Mouse (Mus musculus) forebrain, postnatal 0 days (tissue): Measurements from ENCODE around the gene Kpna3. TPM values are rescaled to one million over a fixed set of nuclear protein-coding genes. Genes with fewer than 3 reads are reported as not detected.
A peak's percentile ranks its signal among the peaks of the same experiment; 100 is the strongest.
"Not testable (repeated sequence)": the region's sequence is repeated elsewhere in the genome, so short reads cannot be mapped to it uniquely, and the experiment has no call there.

ENCODE experiments used
- ATAC-seq: fragments of 200-750 bp; cut with Nextera tagmentation; 2 replicates; pipeline ENCODE4 v1.8.0; 2017; ENCODE audit warnings: mild to moderate bottlenecking, moderate library complexity
- DNase-seq: peaks from one replicate; pipeline ENCODE4 v3.0.0-alpha.2; 2015
- H3K27ac ChIP-seq: fragments of 300-500 bp; sonication (generic); 2 replicates; pipeline ENCODE4 v1.5.1; 2014; ENCODE audit warnings: low read depth, mild to moderate bottlenecking, antibody characterized with exemption, low read length, moderate library complexity, mixed read lengths
- H3K27me3 ChIP-seq: fragments of 300-500 bp; sonication (generic); 2 replicates; pipeline ENCODE4 v1.6.1; 2014; ENCODE audit warnings: mild to moderate bottlenecking, low read length, mixed read lengths; ENCODE audit not compliant: insufficient read depth
- H3K36me3 ChIP-seq: fragments of 300-500 bp; sonication (generic); 2 replicates; pipeline ENCODE4 v1.6.1; 2014; ENCODE audit warnings: mild to moderate bottlenecking, moderate library complexity; ENCODE audit not compliant: insufficient read depth
- H3K4me1 ChIP-seq: fragments of 300-500 bp; sonication (generic); 2 replicates; pipeline ENCODE4 v1.6.1; 2014; ENCODE audit warnings: antibody characterized with exemption; ENCODE audit not compliant: insufficient read depth
- H3K4me2 ChIP-seq: fragments of 300-500 bp; sonication (generic); 2 replicates; pipeline ENCODE4 v1.6.1; 2014; ENCODE audit warnings: low read depth, mild to moderate bottlenecking, moderate library complexity
- H3K4me3 ChIP-seq: fragments of 300-500 bp; sonication (generic); 2 replicates; pipeline ENCODE4 v1.5.1; 2014; ENCODE audit warnings: low read depth, low read length, mixed read lengths
- H3K9ac ChIP-seq: fragments of 300-500 bp; sonication (generic); 2 replicates; pipeline ENCODE4 v1.6.1; 2014; ENCODE audit warnings: mild to moderate bottlenecking
- H3K9me3 ChIP-seq: fragments of 300-500 bp; sonication (generic); 2 replicates; pipeline ENCODE4 v1.6.1; 2016; ENCODE audit warnings: low read length
- CTCF ChIP-seq: sonication (generic); IDR thresholded peaks from 2 replicates; pipeline ENCODE4 v1.5.1; 2016; ENCODE audit warnings: antibody characterized with exemption, control low read depth, low read depth
- WGBS: fragments of 180-500 bp; shearing (Covaris S2); extraction: QIAGEN DNeasy Blood & Tissue Kit; methylation state at CpG from one replicate; pipeline ENCODE4 v1.1.7; 2014; 5-methylcytosine and 5-hydroxymethylcytosine counted together
- polyA plus RNA-seq: library from polyadenylated mRNA; unstranded; fragments of >200 nt; fragmentation: Nextera tagmentation; extraction: Ambion mirVana; gene quantifications from 2 replicates; pipeline ENCODE4 v1.2.1, GENCODE M21; 2015
- total RNA-seq: library from RNA; depleted of rRNA; stranded (reverse); fragments of >200 nt; gene quantifications from 2 replicates; pipeline ENCODE4 v1.2.3, GENCODE M21; 2014; rRNA removed

Gene Kpna3
- total and polyA plus RNA-seq, 2 experiments from 2014 or later = 66.5 to 70.7 TPM

DNA sequence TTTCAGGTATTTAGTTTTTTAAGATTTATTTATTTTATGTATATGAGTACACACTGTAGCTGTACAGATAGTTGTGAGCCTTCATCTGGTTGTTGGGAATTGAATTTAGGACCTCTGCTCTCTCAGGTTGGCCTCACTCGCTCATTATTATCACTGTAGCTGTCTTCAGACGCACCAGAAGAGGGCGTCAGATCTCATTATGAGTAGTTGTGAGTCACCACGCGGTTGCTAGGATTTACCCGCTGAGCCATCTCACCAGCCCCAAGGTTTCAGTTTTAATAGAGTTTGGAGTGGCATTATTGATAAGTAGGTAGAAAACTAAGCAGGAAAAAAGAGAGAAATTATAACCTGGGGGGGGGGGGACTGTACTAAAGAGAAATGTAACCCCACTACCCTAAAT is 112.7 kb downstream of the Kpna3 start:
- not testable (repeated sequence) for H3K9ac ChIP-seq, H3K4me2 ChIP-seq, DNase-seq, H3K36me3 ChIP-seq, ATAC-seq, H3K9me3 ChIP-seq, H3K4me3 ChIP-seq, H3K27me3 ChIP-seq
- WGBS = 19% methylated on average over 6 of the region's 6 CpGs
- Histone ChIP-seq H3K4me1 (peaks cover 15% of the 10 kb centered on the region), H3K27ac (peak overlapping the region; percentile 88; the same call in 1 of the 2 replicates)
- peak; percentile 22; the same call in 1 of the 2 replicates for TF ChIP-seq CTCF

- TF ChIP-seq CTCF = no peak
- Histone ChIP-seq H3K27ac (no peak overlapping the region), H3K27me3 (no peaks in the 10 kb centered on the region), H3K4me1 (0 out of 2 replicates have a peak, but pooled peaks cover 5% of the 10 kb centered on the region), H3K36me3 (no peaks in the 10 kb centered on the region), H3K4me2 (no peak overlapping the region), H3K9ac (no peak overlapping the region), H3K4me3 (no peak overlapping the region), H3K9me3 (peaks cover 7% of the 10 kb centered on the region; the same call in 1 of the 2 replicates)
- ATAC-seq = no peak
- DNase-seq = no peak
- 95% methylated on average over 1 of the region's 1 CpGs for WGBS
These were observed 116.9 kb downstream of the Kpna3 start for GRCm38 (mm10) chr14:61322740-61323139.

DNA sequence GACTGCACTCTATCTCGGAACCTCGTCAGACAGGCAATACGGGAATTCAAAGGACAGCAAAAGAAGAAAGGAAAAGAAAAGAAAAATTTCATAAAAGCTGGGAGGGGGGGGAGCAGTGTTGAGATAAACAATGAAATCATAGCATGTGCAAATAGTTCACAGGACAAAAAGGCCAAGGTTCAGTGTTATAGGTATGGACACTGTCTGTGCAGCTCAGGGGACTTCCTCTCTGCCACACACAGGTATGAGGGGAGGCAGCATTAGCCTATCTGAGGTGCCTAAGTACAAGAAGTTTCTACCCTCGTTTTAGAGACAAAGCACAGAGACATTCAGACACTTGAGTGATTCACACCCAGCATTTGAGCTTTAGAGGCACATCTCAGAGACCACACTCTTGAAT is 118.5 kb downstream of the Kpna3 start:
- H3K36me3 ChIP-seq = no peaks in the 10 kb centered on the region
- ATAC-seq (no peak), DNase-seq (no peak)
- no peak for TF ChIP-seq CTCF
- H3K4me1 ChIP-seq = no peaks in the 10 kb centered on the region
- WGBS = 82% methylated on average over 4 of the region's 4 CpGs
- H3K4me3 ChIP-seq = no peak overlapping the region
- no peak overlapping the region for H3K4me2 ChIP-seq
- no peak overlapping the region for H3K27ac ChIP-seq
- peaks cover 7% of the 10 kb centered on the region; the same call in 1 of the 2 replicates for H3K9me3 ChIP-seq
- no peak overlapping the region for H3K9ac ChIP-seq
- no peaks in the 10 kb centered on the region for H3K27me3 ChIP-seq

DNA sequence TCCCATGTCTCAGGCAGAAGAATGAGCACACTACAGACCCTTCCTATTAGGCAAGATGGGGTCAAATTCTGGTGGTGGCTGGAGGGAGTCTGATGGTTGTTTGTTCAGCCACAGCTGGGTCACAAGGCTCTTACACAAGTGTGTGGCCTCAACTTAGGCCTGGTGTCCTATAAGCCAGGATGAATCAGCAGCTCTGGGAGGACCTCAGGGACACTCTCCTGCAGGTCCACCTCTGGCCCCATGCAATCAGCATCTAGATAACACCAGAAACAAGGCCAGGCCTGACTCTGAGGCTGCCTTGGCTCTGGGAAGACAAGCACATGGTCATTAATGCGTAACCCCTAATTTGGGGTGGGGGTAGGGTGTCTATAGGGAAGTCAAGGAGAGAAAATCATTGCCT is 118.9 kb downstream of the Kpna3 start:
- no peak for DNase-seq
- no peaks in the 10 kb centered on the region for H3K27me3 ChIP-seq
- no peak overlapping the region for H3K4me3 ChIP-seq
- 86% methylated on average over 1 of the region's 1 CpGs for WGBS
- no peak for ATAC-seq
- no peak overlapping the region for H3K4me2 ChIP-seq
- H3K36me3 ChIP-seq = no peaks in the 10 kb centered on the region
- H3K9me3 ChIP-seq = peaks cover 7% of the 10 kb centered on the region; the same call in 1 of the 2 replicates
- no peak overlapping the region for H3K27ac ChIP-seq
- TF ChIP-seq CTCF = no peak
- H3K4me1 ChIP-seq = no peaks in the 10 kb centered on the region
- no peak overlapping the region for H3K9ac ChIP-seq

DNA sequence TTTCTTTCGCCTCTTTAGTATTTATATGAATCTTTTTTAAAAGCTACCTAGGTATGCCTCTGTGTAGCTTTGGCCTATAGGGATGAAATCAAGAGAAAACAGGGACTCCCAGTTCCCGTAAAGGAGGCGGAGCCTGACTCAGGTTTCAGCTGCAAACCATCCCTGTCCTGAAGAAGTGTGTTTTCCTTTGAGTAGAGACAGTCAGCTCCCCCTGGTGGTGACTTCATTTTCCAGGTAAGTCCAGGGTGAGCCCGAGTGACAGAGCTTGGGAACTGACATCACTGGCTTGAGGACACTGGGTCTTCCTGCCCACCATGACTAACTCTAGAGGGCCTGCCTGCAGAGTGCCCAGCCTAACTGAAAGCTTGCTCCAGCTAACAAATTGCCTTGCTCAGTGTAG is 122.8 kb downstream of the Kpna3 start:
- Histone ChIP-seq H3K4me3 (no peak overlapping the region), H3K36me3 (no peaks in the 10 kb centered on the region), H3K4me1 (no peaks in the 10 kb centered on the region), H3K27me3 (no peaks in the 10 kb centered on the region), H3K27ac (no peak overlapping the region), H3K4me2 (no peak overlapping the region), H3K9ac (no peak overlapping the region), H3K9me3 (no peaks in the 10 kb centered on the region)
- 36% methylated on average over 4 of the region's 4 CpGs for WGBS
- DNase-seq (peak; percentile 56), ATAC-seq (peak; percentile 20; the same call in 1 of the 2 replicates)
- peak; percentile 71 for TF ChIP-seq CTCF

Other genes starting within 250 kb of the Kpna3 start
- gene Sgcg, start 181.4 kb downstream of the Kpna3 start, total RNA-seq = 0.43 TPM in 1 of 2 replicates, not detected in the other
- gene Sgcg, start 181.4 kb downstream of the Kpna3 start, polyA plus RNA-seq = 0.10 TPM in 2 replicates
- 0.23 and 0.57 TPM in 2 replicates for gene Arl11, start 130.1 kb downstream of the Kpna3 start, total RNA-seq
- gene Arl11, start 130.1 kb downstream of the Kpna3 start, polyA plus RNA-seq = 0.54 and 0.62 TPM in 2 replicates
- gene Ebpl, start 79.4 kb downstream of the Kpna3 start, total RNA-seq = 2.7 and 3.4 TPM in 2 replicates
- 9.3 and 9.7 TPM in 2 replicates for gene Ebpl, start 79.4 kb downstream of the Kpna3 start, polyA plus RNA-seq
- gene Spryd7, start 117.0 kb upstream of the Kpna3 start, total RNA-seq = 40.0 and 50.7 TPM in 2 replicates
- 60.6 and 67.4 TPM in 2 replicates for gene Spryd7, start 117.0 kb upstream of the Kpna3 start, polyA plus RNA-seq
- 29.0 and 32.4 TPM in 2 replicates for gene Trim13, start 158.4 kb upstream of the Kpna3 start, total RNA-seq
- gene Trim13, start 158.4 kb upstream of the Kpna3 start, polyA plus RNA-seq = 44.0 and 46.0 TPM in 2 replicates
- gene Kcnrg, start 167.6 kb upstream of the Kpna3 start, total RNA-seq = 4.1 and 4.4 TPM in 2 replicates
- 1.6 and 2.6 TPM in 2 replicates for gene Kcnrg, start 167.6 kb upstream of the Kpna3 start, polyA plus RNA-seq